Mouse (Mus musculus): ENCODE data around the gene Tgm2. TPM values are rescaled to one million over a fixed set of nuclear protein-coding genes. Genes with fewer than 3 reads are reported as not detected.

Tgm2 gene
- total and polyA plus RNA-seq, 3 experiments, result 18.7 to 37.0 (median 23.5) TPM

- Histone ChIP-seq H3K4me3 (ENCODE audit: low read depth, low read length) (no peak overlapping the region), H3K27me3 (ENCODE audit: insufficient read depth, low read length) (peaks cover 36% of the 10 kb centered on the region), H3K36me3 (replicated peaks) (no peaks in the 10 kb centered on the region), H3K9me3 (replicated peaks) (no peaks in the 10 kb centered on the region), H3K4me1 (ENCODE audit: insufficient read depth, low read depth, low read length) (peaks cover 4% of the 10 kb centered on the region)
- TF ChIP-seq POLR2AphosphoS5 (IDR thresholded peaks at IDR 0.05; ENCODE audit: insufficient replicate concordance, low read depth, low read length) (no peak), GATA1 (IDR thresholded peaks at IDR 0.05; ENCODE audit: borderline replicate concordance, low read length) (no peak)
- ATAC-seq (ENCODE audit: extremely low read depth, insufficient number of reproducible peaks, low FRiP score, poor library complexity, severe bottlenecking), result no peak
- no peak for DNase-seq (ENCODE audit: low spot score)
Measured at GRCm38 (mm10) chr2:158169771-158170170, 23.5 kb upstream of the Tgm2 start.

GRCm38 (mm10) chr2:158169351-158169750 is 23.1 kb upstream of the Tgm2 start:
- ATAC-seq (ENCODE audit: extremely low read depth, insufficient number of reproducible peaks, low FRiP score, poor library complexity, severe bottlenecking), result no peak
- Histone ChIP-seq H3K27me3 (ENCODE audit: insufficient read depth, low read length) (peaks cover 33% of the 10 kb centered on the region), H3K36me3 (replicated peaks) (no peaks in the 10 kb centered on the region)

GRCm38 (mm10) chr2:158168741-158169211 is 22.5 kb upstream of the Tgm2 start:
- peaks cover 29% of the 10 kb centered on the region for H3K27me3 ChIP-seq (ENCODE audit: insufficient read depth, low read length)
- H3K4me1 ChIP-seq (ENCODE audit: insufficient read depth, low read depth, low read length), result peaks cover 4% of the 10 kb centered on the region; the same call in 1 of the 2 replicates
- no peaks in the 10 kb centered on the region for H3K9me3 ChIP-seq (replicated peaks)
- H3K36me3 ChIP-seq (replicated peaks), result no peaks in the 10 kb centered on the region
- ATAC-seq (ENCODE audit: extremely low read depth, insufficient number of reproducible peaks, low FRiP score, poor library complexity, severe bottlenecking) (no peak), DNase-seq (ENCODE audit: low spot score) (no peak)
- no peak overlapping the region for H3K4me3 ChIP-seq (ENCODE audit: low read depth, low read length)
- TF ChIP-seq TAL1 (conservative IDR thresholded peaks at IDR 0.05; ENCODE audit: low read depth, low read length), result no peak
- no peak for TF ChIP-seq GATA1 (IDR thresholded peaks at IDR 0.05; ENCODE audit: borderline replicate concordance, low read length)

More at GRCm38 (mm10) chr2:158169351-158169750, 23.1 kb upstream of the Tgm2 start:
- no peak for DNase-seq (ENCODE audit: low spot score)
- Histone ChIP-seq H3K4me1 (ENCODE audit: insufficient read depth, low read depth, low read length) (peaks cover 4% of the 10 kb centered on the region; the same call in 1 of the 2 replicates), H3K4me3 (ENCODE audit: low read depth, low read length) (no peak overlapping the region), H3K9me3 (replicated peaks) (no peaks in the 10 kb centered on the region)
- no peak for TF ChIP-seq GATA2 (IDR thresholded peaks at IDR 0.05; ENCODE audit: borderline replicate concordance, low read depth, low read length)

GRCm38 (mm10) chr2:158167496-158168205 is 21.4 kb upstream of the Tgm2 start:
- H3K9me3 ChIP-seq (replicated peaks), result no peaks in the 10 kb centered on the region
- TF ChIP-seq TAL1 (conservative IDR thresholded peaks at IDR 0.05; ENCODE audit: low read depth, low read length), result no peak
- TF ChIP-seq POLR2AphosphoS5 (IDR thresholded peaks at IDR 0.05; ENCODE audit: insufficient replicate concordance, low read depth, low read length), result no peak
- no peak for TF ChIP-seq GATA1 (IDR thresholded peaks at IDR 0.05; ENCODE audit: borderline replicate concordance, low read length)
- no peak for TF ChIP-seq GATA2 (IDR thresholded peaks at IDR 0.05; ENCODE audit: borderline replicate concordance, low read depth, low read length)
- TF ChIP-seq CTCF (IDR thresholded peaks at IDR 0.05; ENCODE audit: low read depth, low read length), result no peak
- H3K4me3 ChIP-seq (ENCODE audit: low read depth, low read length), result no peak overlapping the region
- no peaks in the 10 kb centered on the region for H3K36me3 ChIP-seq (replicated peaks)
- peaks cover 7% of the 10 kb centered on the region for H3K4me1 ChIP-seq (ENCODE audit: insufficient read depth, low read depth, low read length)
- no peak for ATAC-seq (ENCODE audit: extremely low read depth, insufficient number of reproducible peaks, low FRiP score, poor library complexity, severe bottlenecking)
- DNase-seq (ENCODE audit: low spot score), result no peak
- H3K27me3 ChIP-seq (ENCODE audit: insufficient read depth, low read length), result peaks cover 29% of the 10 kb centered on the region

GRCm38 (mm10) chr2:158166628-158167027 is 20.4 kb upstream of the Tgm2 start:
- no peaks in the 10 kb centered on the region for H3K9me3 ChIP-seq (replicated peaks)
- H3K36me3 ChIP-seq (replicated peaks), result no peaks in the 10 kb centered on the region
- peaks cover 31% of the 10 kb centered on the region for H3K27me3 ChIP-seq (ENCODE audit: insufficient read depth, low read length)
- no peak overlapping the region for H3K4me3 ChIP-seq (ENCODE audit: low read depth, low read length)
- DNase-seq (ENCODE audit: low spot score) (no peak), ATAC-seq (ENCODE audit: extremely low read depth, insufficient number of reproducible peaks, low FRiP score, poor library complexity, severe bottlenecking) (no peak)
- H3K4me1 ChIP-seq (ENCODE audit: insufficient read depth, low read depth, low read length), result peaks cover 7% of the 10 kb centered on the region
- TF ChIP-seq CTCF (IDR thresholded peaks at IDR 0.05; ENCODE audit: low read depth, low read length), result no peak
- TF ChIP-seq POLR2AphosphoS5 (IDR thresholded peaks at IDR 0.05; ENCODE audit: insufficient replicate concordance, low read depth, low read length), result no peak
- no peak for TF ChIP-seq TAL1 (conservative IDR thresholded peaks at IDR 0.05; ENCODE audit: low read depth, low read length)
- TF ChIP-seq GATA1 (IDR thresholded peaks at IDR 0.05; ENCODE audit: borderline replicate concordance, low read length), result no peak
- no peak for TF ChIP-seq GATA2 (IDR thresholded peaks at IDR 0.05; ENCODE audit: borderline replicate concordance, low read depth, low read length)

GRCm38 (mm10) chr2:158165776-158166175 is 19.5 kb upstream of the Tgm2 start:
- peaks cover 34% of the 10 kb centered on the region for H3K27me3 ChIP-seq (ENCODE audit: insufficient read depth, low read length)
- no peak for TF ChIP-seq GATA2 (IDR thresholded peaks at IDR 0.05; ENCODE audit: borderline replicate concordance, low read depth, low read length)
- TF ChIP-seq POLR2AphosphoS5 (IDR thresholded peaks at IDR 0.05; ENCODE audit: insufficient replicate concordance, low read depth, low read length), result no peak
- no peak for TF ChIP-seq TAL1 (conservative IDR thresholded peaks at IDR 0.05; ENCODE audit: low read depth, low read length)
- TF ChIP-seq GATA1 (IDR thresholded peaks at IDR 0.05; ENCODE audit: borderline replicate concordance, low read length), result no peak
- TF ChIP-seq CTCF (IDR thresholded peaks at IDR 0.05; ENCODE audit: low read depth, low read length), result no peak
- H3K9me3 ChIP-seq (replicated peaks), result no peaks in the 10 kb centered on the region
- ATAC-seq (ENCODE audit: extremely low read depth, insufficient number of reproducible peaks, low FRiP score, poor library complexity, severe bottlenecking) (no peak), DNase-seq (ENCODE audit: low spot score) (no peak)
- H3K36me3 ChIP-seq (replicated peaks), result no peaks in the 10 kb centered on the region
- peaks cover 7% of the 10 kb centered on the region for H3K4me1 ChIP-seq (ENCODE audit: insufficient read depth, low read depth, low read length)
- no peak overlapping the region for H3K4me3 ChIP-seq (ENCODE audit: low read depth, low read length)

- Histone ChIP-seq H3K36me3 (replicated peaks) (no peaks in the 10 kb centered on the region), H3K4me3 (ENCODE audit: low read depth, low read length) (no peak overlapping the region), H3K27me3 (ENCODE audit: insufficient read depth, low read length) (peaks cover 36% of the 10 kb centered on the region), H3K9me3 (replicated peaks) (no peaks in the 10 kb centered on the region), H3K4me1 (ENCODE audit: insufficient read depth, low read depth, low read length) (peaks cover 21% of the 10 kb centered on the region)
- ATAC-seq (ENCODE audit: extremely low read depth, insufficient number of reproducible peaks, low FRiP score, poor library complexity, severe bottlenecking) (no peak), DNase-seq (ENCODE audit: low spot score) (no peak)
- TF ChIP-seq GATA1 (IDR thresholded peaks at IDR 0.05; ENCODE audit: borderline replicate concordance, low read length), result no peak
- no peak for TF ChIP-seq GATA2 (IDR thresholded peaks at IDR 0.05; ENCODE audit: borderline replicate concordance, low read depth, low read length)
- TF ChIP-seq TAL1 (conservative IDR thresholded peaks at IDR 0.05; ENCODE audit: low read depth, low read length), result no peak
- no peak for TF ChIP-seq CTCF (IDR thresholded peaks at IDR 0.05; ENCODE audit: low read depth, low read length)
- no peak for TF ChIP-seq POLR2AphosphoS5 (IDR thresholded peaks at IDR 0.05; ENCODE audit: insufficient replicate concordance, low read depth, low read length)
Measured at GRCm38 (mm10) chr2:158163034-158163433, 16.8 kb upstream of the Tgm2 start.

Data from G1E (cell line).